Mouse (Mus musculus): Measurements from ENCODE around the gene Shmt1. TPM values are rescaled to one million over a fixed set of nuclear protein-coding genes. Genes with fewer than 3 reads are reported as not detected.

The Shmt1 gene
- total RNA-seq, 2 experiments from 2014 or later, result 1.9 to 2.7 TPM

DNA sequence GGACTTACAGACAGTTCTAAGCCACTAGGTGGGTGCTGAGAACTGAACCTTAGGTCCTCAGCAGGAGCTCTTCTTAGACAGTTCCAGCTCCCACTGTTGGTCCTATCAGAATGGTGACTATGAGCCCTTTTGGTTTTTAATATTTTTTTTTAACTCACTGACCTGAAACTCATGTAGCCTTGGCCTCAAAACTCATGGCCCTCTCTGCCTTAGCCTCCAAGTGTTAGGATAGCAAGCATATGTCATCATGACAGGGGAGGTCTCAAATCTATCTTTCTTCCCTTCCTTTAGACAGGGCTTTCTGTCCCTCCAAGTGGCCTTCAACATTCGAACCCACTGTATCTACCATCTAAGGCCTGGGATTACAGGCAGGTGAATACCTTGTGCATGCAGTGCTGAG, 10.6 kb downstream of the Shmt1 start:
- DNase-seq (ENCODE audit: low spot score in 2 of 2), result no peak
- intact Hi-C loops (cut with DNase I), result no loop called here

DNA sequence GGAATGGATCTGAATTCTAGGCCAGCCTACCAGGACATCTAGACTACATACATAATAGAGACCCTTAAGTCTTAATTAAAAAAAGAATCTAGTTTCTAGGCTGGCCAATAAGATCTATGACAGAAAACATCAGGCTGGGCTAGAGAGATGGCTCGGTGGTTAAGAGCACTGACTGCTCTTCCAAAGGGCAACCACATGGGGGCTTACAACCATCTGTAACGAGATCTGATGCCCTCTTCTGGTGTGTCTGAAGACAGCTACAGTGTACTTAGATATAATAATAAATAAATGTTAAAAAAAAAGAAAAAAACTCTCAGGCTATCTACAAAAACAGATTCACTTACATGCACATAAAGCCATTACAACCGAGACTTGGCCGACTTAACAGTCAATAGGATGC, 11.5 kb downstream of the Shmt1 start:
- intact Hi-C loops (cut with DNase I), result no loop called here
- DNase-seq (ENCODE audit: low spot score in 2 of 2), result no peak

DNA sequence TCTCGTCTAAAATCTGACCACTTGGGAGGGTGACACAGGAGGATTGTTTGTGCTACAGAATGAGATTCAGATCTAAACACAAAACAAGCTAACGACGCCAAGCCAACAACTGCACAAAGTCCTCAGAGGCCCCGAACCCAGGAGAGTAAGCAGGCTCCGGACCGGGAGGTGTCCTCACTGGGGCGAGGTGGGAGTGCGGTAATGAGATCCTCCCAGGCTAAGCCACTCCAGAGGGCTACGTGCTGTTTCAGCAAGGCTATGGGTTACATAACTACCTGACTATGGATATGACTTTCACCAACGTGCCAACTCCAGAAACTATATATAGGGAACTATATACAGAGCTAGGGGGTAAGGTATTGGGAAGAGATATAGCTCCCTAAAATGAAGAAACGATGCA, 15.2 kb downstream of the Shmt1 start:
- DNase-seq (ENCODE audit: low spot score in 2 of 2), result peak in 1 of 2 experiments; percentile 12
- intact Hi-C loops (cut with DNase I), result no loop called here

DNA sequence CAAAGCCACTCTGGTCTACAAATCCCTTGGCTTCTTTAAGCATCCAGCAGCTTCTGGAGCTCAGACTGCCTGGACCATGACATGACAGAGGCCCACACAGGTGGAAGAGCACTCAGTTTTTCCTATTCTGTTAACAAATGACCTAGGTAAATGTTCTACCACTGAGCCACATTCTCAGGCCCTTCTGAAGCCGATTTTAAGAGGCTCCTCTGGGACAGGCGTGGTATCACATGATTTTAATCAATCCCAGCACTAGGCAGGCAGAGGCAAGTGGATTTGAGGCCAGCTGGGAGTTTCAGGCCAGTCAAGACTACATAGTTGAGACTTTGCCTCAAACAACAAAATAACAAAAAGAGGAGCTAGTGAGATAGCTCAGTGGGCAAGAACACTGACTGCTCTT, 21.0 kb downstream of the Shmt1 start:
- no peak for DNase-seq (ENCODE audit: low spot score in 2 of 2)
- intact Hi-C loops (cut with DNase I), result no loop called here

DNA sequence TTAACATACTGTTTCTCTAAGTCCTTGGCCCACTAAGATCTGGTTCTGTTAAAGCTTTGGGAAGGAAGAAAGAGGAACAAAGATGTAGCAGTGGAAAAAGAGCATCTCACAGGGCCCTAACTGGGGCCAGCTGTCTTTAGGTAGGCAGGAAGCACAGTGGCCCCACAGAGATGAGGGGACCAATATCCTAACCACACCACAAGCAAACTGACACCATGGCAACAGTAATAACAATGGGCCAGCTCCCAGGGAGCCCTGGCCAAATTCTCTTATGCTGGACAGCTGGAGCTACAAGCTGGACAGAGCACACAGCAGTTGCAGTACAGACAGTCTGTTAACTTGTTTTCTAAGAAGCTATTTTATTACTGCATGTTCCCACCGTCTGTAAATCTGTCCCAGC, 23.9 kb downstream of the Shmt1 start:
- DNase-seq (ENCODE audit: low spot score in 2 of 2), result no peak
- intact Hi-C loops (cut with DNase I), result no loop called here

DNA sequence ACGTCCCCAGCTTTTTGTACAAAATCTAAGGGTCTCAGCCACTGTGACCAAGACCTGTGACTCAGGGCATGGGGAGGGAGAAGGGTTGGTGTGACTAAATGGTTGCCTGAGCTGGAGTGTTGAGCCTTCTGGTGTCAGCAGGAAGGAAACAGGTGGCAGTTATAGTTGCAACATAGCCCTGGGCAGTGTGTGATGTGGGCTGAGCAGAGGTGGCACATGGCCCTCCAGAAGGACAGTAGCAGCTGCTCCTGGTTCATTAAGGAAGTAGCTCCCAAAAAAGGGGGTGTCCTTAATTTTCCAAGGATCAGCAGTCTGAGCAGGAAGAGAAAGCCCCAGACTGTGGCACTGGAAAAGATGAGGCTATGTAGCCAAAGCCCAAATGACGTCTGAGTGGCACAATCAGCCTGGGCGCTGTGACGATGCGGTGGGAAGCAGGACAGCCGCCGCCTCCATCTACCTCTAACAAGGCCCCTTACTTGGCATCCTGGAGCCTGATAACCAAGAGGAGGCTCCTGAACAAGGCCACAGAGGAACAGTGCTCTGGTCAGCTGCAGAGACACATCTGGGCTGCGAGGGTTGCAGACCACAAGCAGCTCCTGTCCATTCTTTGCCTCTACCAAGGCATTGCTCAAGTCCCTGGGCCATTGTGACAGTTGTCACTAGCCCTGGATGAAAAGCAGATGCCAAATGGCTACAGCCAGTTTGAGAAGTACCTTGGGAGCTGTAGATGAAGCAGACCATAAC, 27.2 kb downstream of the Shmt1 start:
- intact Hi-C loops (cut with DNase I), result no loop called here
- DNase-seq (ENCODE audit: low spot score in 2 of 2), result no peak

DNA sequence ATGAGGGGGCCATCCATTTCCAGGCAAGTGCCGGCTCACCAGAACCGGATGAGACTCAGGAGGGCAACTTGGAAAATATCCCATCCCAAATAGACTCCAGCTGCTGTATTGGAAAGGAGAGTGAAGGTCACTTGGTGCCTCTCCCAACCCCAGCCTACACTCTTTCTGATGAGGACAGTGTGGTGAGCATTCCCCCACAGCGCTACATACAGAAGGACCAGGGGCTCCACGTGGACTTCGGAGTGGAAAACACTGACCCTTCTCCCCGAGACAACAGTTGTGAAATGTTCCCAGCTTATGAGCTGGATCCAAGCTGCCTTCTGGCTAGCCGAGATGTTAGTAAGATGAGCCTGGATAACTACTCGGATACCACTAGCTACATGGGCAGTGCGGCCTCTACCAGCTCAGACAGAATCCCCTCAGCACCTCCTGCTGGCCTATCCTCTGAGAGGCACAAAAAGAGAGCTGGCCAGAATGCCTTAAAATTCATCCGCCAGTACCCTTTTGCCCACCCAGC, 31.8 kb downstream of the Shmt1 start:
- no peak for DNase-seq (ENCODE audit: low spot score in 2 of 2)
- intact Hi-C loops (cut with DNase I), result loop anchor here (5.0 kb wide), 1 partner anchor 98 kb away; the partner anchor contains the start of gene Tmem11

DNA sequence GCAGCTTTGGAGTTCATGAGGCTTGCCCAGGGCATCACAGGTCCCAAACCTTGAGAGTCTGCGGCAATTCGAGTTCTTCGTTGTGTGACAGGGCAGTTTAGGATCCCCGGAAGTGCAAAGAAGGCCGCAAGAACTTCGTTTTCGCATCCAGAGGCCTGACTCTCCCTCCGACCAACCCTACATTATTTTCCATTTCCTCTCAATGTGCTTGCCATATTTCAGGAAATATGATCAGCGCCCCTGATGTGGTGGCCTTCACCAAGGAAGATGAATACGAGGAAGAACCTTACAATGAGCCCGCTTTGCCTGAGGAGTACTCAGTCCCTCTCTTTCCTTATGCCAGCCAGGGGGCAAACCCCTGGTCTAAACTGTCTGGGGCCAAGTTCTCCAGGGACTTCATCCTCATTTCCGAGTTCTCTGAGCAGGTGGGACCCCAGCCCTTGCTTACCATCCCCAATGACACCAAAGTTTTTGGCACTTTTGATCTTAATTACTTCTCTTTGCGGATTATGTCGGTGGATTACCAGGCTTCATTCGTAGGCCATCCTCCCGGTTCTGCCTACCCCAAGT, 33.6 kb downstream of the Shmt1 start:
- intact Hi-C loops (cut with DNase I), result loop anchor here (1.0 to 5.0 kb wide), 4 partner anchors 51 to 99 kb away; partner anchors contain the start of genes Dhrs7b, Flii, Llgl1 and Tmem11
- DNase-seq (ENCODE audit: low spot score in 2 of 2), result no peak

DNA sequence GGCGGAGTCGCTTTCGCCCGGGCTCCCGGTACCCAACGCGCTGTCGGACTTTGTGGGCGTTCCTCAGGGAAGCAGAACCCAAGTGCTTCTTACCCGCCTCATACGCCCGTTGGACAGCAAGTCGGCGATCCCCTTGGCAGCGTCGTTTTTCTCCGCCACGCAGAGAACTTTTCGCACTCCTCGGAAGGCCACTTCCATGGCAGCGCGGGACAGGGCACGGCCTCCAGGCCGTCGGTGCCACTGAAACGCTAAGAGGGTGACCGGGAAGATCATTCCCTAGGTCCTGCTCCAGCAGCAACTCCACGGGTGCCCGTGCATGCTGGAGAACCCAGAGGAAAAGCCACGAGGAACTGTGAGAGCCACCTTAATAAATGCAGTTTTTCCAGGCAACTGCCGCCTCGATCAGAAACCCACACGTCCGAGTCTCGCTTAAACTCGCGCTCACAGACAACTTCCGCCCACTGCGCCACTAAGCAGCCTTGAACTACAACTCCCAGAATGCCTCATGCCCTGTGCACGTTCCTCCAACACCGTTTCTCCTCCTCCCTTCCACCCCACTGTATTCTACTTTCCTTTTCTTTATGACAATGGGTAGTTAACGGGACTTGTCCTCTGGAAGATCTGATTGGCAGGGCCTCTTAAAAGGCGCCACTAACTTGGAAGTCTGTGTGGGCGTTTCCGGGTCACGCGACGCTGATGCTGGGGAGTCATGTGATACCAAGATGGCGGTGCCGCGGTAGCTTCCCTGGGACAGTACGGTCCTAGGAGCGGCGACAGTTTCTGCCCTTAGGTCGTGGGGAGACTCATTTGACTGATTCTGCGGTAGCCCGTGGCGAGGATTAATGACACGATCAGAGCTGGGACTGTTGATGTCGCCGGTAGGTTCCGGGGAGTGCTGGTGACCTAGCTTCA, 34.4 kb downstream of the Shmt1 start, which contains the start of the genes Top3a and Smcr8:
TSS of gene Top3a (minus strand) at position 537 of the 912 bp plus-strand sequence.
TSS of gene Smcr8 (plus strand) at position 696 of the 912 bp plus-strand sequence.
- intact Hi-C loops (cut with DNase I), result loop anchor here (1.0 to 5.0 kb wide), 4 partner anchors 50 to 100 kb away; partner anchors contain the start of genes Dhrs7b, Flii, Llgl1 and Tmem11
- peak; percentile 90 to 94 for DNase-seq (ENCODE audit: low spot score in 2 of 2)

DNA sequence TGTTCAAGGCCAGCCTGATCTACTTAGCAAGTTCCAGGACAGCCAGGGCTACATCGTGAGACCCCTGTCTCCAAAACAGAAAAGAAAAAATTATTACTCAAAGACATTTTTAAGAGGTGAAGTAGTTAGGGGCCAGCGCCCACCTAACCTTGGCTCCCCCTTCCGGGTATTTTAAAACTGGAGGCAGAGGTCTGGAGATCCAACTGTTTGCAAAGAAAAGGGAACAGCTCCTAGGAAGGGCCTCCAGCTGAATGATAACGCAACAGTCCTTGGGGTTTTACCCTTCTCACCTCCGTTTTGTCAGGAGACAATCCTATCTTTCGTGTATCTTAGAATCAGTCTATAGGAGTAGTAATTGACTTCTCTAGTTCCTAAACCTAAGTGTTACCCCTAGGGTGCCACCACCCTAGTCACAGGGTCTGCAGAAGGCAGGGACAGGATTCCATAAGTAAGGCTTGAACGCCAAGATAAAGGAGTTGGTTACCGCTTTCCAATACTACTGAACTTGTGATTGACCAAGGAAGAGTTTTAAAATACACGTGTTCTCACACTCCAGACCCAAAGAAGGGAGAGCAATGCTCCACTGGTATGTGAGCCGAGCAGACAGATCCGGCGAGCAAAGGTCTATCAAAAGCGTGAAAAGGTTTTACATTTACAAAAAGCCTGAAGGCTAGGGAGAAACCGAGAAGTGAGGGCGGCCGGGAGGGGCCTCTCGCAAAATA, 35.2 kb downstream of the Shmt1 start:
- intact Hi-C loops (cut with DNase I), result loop anchor here (2.0 to 5.0 kb wide), 3 partner anchors 49 to 101 kb away; partner anchors contain the start of genes Dhrs7b, Flii and Tmem11
- peak in 1 of 2 experiments; percentile 8 for DNase-seq (ENCODE audit: low spot score in 2 of 2)

DNA sequence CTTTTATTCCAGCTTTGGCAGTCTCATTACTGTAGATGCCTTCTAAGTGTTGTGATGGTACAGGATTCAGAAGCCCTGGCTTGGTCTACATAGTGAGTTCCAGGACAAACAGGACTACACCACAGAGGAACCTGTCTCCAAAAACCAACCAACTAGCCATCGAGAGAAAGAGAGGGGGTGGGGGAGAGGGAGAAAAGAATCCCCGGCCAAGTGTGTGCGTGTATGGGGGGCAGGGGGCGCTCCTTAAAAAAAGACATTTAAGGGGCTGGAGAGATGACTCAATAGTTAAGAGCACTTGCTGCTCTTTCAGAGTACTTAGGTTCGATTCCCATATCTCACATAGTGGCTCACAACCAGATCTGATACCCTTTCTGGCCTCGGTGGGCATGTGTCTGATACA, 35.9 kb downstream of the Shmt1 start:
- intact Hi-C loops (cut with DNase I), result loop anchor here (5.0 kb wide), 1 partner anchor 102 kb away; the partner anchor contains the start of gene Tmem11
- DNase-seq (ENCODE audit: low spot score in 2 of 2), result no peak

DNA sequence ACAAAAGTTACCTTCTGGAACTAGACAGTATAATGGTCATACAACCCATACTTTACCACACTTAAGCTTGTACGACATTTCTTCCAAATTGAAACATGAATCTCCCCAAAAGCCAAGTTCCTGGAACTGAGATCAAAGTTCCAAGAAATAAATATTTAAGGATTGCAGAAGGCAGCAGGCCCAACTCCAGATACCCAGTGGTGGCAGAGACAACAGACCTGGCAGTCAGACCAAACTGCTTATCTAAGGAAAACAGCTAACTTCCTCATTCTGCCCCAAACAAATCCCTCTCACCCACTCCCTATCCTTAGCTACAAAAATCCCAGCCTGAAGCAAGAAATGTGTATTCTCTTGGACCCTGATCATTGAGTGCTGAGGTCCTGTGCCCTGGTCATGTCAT, 36.7 kb downstream of the Shmt1 start:
- DNase-seq (ENCODE audit: low spot score in 2 of 2), result no peak
- intact Hi-C loops (cut with DNase I), result loop anchor here (5.0 kb wide), 1 partner anchor 102 kb away; the partner anchor contains the start of gene Tmem11

DNA sequence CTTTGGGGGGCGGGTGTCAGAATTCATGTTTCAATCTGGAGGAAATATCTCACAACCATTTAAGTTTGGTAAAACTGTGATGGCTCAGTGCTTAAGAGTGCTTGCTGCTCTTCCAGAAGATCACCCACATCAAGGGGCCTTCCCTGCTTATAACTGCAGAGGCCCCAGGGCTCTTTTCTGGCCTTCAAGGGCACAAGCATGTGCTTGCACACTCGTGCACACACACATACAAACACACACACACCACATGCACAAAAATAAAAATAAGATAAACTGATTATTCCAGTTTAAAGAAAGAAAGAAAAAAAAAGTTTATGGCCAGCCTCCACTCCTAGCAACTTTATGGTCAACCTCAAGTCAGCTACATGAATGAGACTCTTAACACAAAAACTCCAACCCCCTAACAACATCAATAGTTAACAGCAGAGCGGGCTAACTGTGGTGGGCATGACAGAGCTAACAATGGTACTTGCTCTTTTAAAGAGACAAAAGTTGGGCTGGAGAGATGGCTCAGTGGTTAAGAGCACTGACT, 37.3 kb downstream of the Shmt1 start:
- intact Hi-C loops (cut with DNase I), result no loop called here
- DNase-seq (ENCODE audit: low spot score in 2 of 2), result no peak

DNA sequence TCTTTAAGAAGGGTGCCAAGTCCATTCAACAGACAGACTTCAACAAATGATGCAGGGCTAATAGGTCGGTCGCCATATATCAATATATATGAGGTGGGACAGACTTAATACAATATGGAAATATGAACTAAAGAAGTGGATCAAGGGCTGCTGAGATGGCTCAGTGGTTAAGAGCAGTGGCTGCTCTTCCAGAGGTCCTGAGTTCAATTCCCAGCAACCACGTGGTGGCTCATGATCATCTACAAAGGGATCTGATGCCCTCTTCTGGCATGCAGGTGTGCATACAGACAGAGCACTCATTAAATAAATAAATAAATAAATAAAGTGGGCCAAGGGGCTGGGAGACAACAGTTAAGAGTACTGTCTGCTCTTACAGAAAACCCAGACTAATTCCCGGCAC, 39.4 kb downstream of the Shmt1 start:
- no peak for DNase-seq (ENCODE audit: low spot score in 2 of 2)
- intact Hi-C loops (cut with DNase I), result no loop called here

DNA sequence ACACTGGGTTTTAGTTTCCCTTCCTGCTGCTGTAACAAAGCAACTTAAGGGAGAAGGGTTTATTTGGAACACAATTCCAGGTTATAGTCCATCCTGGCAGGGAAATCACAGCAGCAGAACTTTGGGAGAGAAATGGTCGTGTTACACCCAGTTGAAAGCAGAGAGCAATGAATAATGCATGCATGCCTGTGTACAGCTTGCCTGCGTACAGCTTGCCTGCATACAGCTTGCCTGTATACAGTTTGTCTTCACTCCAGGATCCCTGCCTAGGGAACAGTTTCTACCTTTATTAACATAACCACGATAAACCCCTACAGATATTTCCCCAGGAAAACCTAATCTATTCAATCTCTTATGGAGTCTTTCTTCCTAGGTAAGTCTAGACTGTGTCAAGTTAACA, 40.7 kb downstream of the Shmt1 start:
- no peak for DNase-seq (ENCODE audit: low spot score in 2 of 2)
- intact Hi-C loops (cut with DNase I), result no loop called here

DNA sequence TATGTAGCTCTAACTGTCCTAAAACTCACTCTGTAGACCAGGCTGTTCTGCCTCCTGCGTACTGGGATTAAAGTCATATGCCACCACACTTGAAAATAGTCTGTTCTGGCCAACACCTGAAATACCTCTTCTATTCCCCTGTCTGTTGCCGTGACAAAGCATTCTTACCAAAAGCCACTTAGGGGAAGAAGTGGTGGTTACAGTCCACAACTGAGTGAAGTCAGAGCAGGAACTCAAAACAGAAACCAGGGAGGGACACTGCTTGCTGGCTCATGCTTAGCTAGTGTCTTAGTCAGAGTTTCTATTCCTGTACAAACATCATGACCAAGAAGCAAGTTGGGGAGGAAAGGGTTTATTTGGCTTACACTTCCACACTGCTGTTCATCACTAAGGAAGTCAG, 42.2 kb downstream of the Shmt1 start:
- DNase-seq (ENCODE audit: low spot score in 2 of 2), result no peak
- intact Hi-C loops (cut with DNase I), result no loop called here

DNA sequence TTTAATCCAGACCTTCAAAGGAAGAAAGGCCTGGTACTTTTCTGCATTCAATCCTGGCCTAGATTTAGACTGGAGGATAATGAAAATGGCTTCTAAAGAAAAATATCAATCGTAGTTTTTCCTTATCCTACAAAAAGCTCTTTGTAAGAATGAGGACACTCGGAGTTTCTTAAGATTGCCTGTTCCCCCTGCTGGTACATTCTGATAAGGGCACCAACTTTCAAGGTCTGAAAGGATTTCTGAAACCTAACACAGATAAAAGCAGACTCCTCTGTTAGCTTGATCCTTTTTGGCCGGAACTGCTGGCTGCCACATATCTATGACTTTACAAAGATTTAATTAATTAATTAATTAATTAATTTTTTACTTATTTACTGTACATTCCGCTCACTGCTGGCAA, 44.5 kb downstream of the Shmt1 start:
- intact Hi-C loops (cut with DNase I), result no loop called here
- DNase-seq (ENCODE audit: low spot score in 2 of 2), result no peak

DNA sequence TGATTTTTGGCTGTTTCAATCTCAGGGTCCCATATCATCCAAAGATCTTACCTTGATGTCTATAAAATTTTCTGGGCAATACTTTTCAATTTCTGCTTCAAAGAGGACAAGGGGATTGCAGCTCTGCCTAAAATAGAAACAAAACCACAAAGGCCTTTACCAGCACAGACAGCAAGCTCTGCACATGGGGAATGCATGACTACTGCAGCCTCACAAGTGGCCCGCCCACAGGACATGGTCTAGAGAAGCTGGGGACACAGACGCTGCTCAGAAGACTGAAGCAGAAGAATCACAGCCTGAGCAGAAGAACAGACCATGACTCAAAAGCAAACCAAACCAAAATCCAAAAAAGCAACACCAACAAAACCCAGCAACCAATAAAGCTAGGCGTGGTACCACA, 49.8 kb downstream of the Shmt1 start:
- DNase-seq (ENCODE audit: low spot score in 2 of 2), result no peak
- intact Hi-C loops (cut with DNase I), result no loop called here

DNA sequence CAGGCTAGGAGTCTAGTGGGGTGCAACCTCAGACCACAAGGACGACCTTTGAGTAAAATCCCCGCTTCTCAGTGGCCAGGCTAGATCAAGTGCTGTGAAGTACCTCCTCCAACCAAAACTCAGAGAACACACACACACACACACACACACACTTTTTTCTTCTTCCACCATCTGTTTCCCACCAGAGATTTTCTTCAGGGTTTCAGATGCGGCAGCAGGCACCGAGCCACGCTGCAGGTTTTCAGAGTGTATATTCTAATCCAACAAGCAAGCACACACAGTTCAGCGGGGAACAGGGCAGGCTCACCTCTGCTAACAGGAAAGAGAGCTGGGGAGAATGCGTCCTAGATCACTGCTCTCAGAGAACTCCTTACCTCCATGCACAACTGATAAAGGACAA, 55.9 kb downstream of the Shmt1 start:
- peak; percentile 22 to 60 for DNase-seq (ENCODE audit: low spot score in 2 of 2)
- intact Hi-C loops (cut with DNase I), result no loop called here
